Mouse (Mus musculus) kidney, postnatal 14 days (tissue): ENCODE measurements around the gene Hist1h4f.
"Not testable (repeated sequence)": the region's sequence is repeated elsewhere in the genome, so short reads cannot be mapped to it uniquely, and the experiment has no call there.

Experiments used
- DNase-seq: peaks from one replicate; pipeline ENCODE4 v3.0.0; 2022; ENCODE audit warnings: mixed read lengths

Hist1h4f gene

DNA sequence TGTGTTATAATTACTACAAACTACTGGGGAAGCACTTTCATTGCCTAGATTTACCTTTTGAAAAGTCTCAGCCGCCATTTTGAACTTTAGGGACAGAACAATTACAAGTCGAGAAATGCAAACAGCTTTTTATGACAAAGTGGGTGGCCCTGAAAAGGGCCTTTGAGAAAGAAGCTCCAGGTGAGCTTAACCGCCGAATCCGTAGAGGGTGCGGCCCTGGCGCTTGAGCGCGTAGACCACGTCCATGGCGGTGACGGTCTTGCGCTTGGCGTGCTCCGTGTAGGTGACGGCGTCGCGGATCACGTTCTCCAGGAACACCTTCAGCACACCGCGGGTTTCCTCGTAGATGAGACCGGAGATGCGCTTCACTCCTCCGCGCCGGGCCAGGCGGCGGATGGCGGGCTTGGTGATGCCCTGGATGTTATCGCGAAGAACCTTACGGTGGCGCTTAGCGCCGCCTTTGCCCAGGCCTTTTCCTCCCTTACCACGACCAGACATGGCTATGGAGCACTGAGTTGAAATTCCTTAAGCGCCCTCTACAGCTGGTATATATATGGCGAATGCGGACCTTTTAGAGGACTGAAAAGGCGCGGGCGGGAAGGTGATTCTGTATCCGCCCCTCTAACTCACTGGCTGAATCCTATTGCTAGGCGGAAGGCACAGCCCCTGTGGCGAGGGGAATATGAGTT is at the start of gene Hist1h4f:
TSS of gene Hist1h4f (minus strand) at position 503 of the 689 bp plus-strand sequence.
- DNase-seq, result peak; percentile 91

GRCm38 (mm10) chr13:23597957-23598356 is 46.5 kb upstream of the Hist1h4f start:
- peak; percentile 79 for DNase-seq

- no peak for DNase-seq
Observed at GRCm38 (mm10) chr13:23595622-23596372, 44.3 kb upstream of the Hist1h4f start.

GRCm38 (mm10) chr13:23595185-23595584 is 43.7 kb upstream of the Hist1h4f start:
- DNase-seq, result no peak

GRCm38 (mm10) chr13:23593051-23593770 is 41.8 kb upstream of the Hist1h4f start:
- peak; percentile 42 for DNase-seq

DNA sequence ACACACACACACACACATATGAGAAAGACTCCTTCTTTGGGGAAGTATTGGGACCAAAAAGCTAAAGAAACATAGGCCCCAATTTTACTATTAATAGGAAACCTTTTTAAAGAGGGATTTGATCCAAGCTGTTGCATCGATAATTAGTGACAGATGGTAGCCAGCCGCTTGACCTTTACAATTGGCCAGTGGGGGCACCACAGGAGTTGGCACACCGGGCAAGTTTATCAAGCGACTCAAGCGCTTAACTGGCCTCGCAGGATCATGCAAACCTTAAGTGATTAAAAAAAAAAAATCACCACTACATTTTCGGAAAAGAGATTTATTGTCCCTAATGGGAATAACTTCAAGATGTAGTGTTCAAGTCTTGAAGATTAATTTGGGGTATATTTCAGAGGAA is 41.2 kb upstream of the Hist1h4f start:
- no peak for DNase-seq

DNA sequence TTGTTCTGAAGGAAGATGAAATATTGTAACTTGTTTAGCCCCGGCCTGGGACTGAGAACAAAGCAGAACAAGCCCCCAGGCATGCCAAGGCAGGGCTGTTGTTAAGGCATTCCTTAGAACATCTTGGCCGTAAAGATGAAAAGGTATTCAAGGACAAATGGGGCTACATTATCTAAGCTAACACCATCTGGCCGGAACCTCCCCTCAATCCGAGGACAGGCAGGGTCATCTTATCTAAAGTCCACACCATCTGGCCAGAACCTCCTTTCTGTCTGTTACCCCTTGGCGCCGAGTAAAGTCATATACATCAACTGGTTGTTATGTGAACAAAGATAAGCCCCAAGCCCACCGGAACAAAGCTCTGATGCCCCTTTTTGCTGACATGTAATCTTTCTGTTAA is 40.4 kb upstream of the Hist1h4f start:
- not testable (repeated sequence) for DNase-seq

GRCm38 (mm10) chr13:23591206-23591605 is 39.8 kb upstream of the Hist1h4f start:
- no peak for DNase-seq

GRCm38 (mm10) chr13:23586940-23587225 is 35.4 kb upstream of the Hist1h4f start:
- no peak for DNase-seq

DNA sequence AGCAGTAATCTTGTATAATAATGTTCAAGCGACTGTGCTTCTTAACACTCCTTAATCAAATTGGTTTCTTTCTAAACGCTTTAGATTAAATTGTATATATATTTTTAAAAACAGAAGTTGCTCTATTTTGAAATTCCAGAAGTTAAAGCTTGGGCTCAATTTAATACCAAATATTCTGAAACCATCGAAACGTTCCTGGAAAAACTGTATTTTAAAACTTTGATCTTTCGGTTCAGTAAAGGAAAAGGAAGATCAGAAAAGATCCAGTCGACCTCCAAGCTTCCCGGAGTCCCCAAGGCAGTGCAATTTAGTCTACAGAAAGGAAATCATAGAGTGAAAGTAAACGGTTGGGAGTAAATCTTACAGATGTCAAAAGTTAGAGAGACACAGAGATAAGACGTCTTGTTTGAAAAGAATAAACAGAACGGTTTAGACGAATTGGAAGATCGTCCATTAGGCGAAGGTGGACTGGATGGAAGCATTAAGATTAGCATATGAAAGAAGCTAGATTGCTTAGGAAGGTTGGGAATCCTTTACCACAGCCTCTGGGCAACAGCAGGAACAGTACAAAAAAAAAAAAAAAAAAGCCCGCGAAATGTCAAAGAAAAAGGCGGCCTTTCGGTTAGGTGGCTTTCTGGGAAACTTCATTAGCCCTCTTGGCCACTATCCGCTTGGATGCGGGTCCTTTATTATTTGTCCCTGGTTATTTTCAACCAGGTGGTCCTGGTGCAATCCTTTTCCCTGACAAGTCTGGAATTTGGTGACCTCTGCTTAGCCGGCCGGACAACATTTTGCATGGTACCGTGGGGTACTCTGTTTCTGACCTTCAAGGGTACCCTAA is 34.9 kb upstream of the Hist1h4f start:
- no peak for DNase-seq

DNA sequence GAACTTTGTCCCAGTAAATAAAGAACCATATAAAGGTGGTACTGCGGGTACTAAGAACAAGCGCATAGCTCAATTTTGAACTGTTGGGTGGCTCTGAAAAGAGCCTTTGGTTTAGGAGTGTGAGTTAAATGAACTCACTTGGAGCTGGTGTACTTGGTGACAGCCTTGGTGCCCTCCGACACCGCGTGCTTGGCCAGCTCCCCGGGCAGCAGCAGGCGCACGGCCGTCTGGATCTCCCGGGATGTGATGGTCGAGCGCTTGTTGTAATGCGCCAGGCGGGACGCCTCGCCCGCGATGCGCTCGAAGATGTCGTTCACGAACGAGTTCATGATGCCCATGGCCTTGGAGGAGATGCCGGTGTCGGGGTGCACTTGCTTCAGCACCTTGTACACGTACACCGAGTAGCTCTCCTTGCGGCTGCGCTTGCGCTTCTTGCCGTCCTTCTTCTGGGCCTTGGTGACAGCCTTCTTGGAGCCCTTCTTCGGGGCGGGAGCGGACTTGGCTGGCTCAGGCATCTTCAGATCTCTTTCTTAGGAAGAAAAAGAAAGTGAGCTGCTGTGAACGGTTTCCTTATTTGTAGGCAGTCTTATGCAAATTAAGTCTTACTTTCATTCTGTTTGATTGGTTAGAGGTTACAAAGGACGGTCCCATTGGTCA is 34.1 kb upstream of the Hist1h4f start:
- DNase-seq, result peak; percentile 81

DNA sequence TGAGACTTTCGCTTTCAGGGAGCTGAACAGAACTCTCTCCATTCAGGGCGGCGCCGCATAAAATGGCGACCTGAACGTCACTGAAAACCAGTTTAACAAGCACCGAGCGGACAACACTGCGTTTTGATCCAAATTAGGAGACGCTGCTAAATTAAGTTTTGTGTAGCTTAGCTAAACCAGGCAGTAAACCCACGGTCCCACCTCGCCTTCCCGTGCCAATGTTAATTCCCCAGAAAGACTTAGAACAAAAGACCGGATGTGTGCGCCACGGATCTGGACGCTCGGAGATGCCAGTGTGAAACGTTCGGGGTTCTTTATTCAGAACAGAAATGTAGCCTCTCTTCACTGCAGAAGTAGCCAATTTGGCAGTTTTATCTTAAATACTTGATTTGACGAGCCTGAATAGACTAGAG is 33.6 kb upstream of the Hist1h4f start:
- peak; percentile 76 for DNase-seq

DNA sequence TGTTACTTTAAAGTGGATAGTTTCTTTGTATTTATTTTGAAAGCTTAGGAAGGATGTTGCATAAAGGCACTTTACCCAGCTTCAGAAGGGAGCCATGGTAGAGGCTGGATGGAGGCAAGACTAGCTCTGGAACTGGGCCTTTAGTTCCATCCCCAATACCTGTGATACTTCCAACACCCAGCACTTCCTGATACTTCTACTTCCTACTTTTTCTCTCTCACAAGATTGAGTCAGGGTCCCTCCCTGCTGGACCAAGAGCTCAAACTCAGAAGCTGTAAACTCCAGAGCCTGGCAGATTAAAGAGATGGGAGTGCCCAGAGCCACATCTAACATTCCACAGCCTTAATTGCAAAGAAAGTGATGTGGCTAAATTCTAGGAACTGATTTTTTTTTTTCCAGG is 32.9 kb upstream of the Hist1h4f start:
- DNase-seq, result no peak

- no peak for DNase-seq
Observed at GRCm38 (mm10) chr13:23583387-23584068, 32.1 kb upstream of the Hist1h4f start.

GRCm38 (mm10) chr13:23582219-23583056 is 31.0 kb upstream of the Hist1h4f start:
- no peak for DNase-seq

DNA sequence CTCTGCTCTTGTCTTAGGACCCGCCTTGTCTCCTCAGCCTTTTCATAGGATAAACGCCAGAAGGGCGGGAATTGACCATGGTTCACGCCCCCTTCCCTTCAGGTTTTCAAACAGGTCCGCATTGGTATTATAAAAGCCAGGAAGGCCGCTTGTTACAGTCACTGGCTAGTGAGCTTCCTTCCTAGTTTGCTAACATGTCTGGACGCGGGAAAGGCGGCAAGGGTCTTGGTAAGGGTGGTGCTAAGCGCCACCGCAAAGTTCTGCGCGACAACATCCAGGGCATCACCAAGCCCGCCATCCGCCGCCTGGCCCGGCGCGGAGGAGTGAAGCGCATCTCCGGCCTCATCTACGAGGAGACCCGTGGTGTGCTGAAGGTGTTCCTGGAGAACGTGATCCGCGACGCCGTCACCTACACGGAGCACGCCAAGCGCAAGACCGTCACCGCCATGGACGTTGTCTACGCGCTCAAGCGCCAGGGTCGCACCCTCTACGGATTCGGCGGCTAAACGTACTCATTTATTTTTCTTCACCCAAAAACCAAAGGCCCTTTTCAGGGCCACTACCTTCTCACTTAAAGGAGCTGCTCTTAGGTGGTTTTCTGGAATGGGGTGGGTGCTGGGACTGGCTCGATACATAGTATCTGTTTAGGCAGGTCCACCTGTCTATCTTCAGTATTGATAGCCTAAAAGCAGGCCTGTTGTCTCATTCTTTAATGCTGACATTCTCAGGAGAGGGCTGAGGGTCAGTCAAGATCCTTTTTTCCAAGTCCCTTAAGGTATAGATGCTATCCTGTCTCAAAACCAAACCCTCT is 30.2 kb upstream of the Hist1h4f start, which contains the start of gene Hist1h4d:
TSS of gene Hist1h4d (plus strand) at position 191 of the 811 bp plus-strand sequence.
- DNase-seq, result peak; percentile 97

DNA sequence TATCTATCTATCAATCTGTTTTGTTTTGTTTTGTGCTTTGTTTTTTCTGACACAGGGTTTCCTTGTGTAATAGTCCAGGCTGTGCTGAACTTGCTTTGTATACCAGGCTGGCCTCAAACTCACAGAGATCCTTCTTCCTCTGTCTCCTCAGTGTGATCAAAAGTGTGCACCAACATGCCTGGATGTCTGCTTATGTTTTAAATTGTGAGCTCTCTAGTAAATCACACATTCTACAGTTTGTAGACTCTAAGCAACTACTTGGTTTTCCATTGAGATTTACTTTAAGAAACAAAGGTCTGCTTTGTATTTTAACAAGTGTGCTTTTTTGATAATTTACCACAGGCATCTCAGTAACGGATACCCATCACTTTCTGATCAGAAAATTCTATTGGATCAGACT is 26.4 kb upstream of the Hist1h4f start:
- no peak for DNase-seq

- DNase-seq, result no peak
Observed at GRCm38 (mm10) chr13:23576906-23577639, 25.6 kb upstream of the Hist1h4f start.

- DNase-seq, result no peak
Observed at GRCm38 (mm10) chr13:23576351-23576881, 25.0 kb upstream of the Hist1h4f start.
